Mouse (Mus musculus) embryo, embryonic 10 days (tissue): ENCODE measurements around the gene E2f1.

Source experiments
- DNase-seq: peaks from one replicate; pipeline ENCODE4 v3.0.0-alpha.2; 2015; ENCODE audit warnings: low spot score

E2f1 gene

GRCm38 (mm10) chr2:154551927-154552326 is 17.8 kb downstream of the E2f1 start:
- DNase-seq, result peak; percentile 68

GRCm38 (mm10) chr2:154551476-154551875 is 18.2 kb downstream of the E2f1 start, which contains the start of gene Actl10:
Gene Actl10, plus strand, starts transcription at chr2:154551776.
- no peak for DNase-seq

- no peak for DNase-seq
These were observed 18.8 kb downstream of the E2f1 start for GRCm38 (mm10) chr2:154550937-154551336.

- DNase-seq, result no peak
These were observed 19.9 kb downstream of the E2f1 start for GRCm38 (mm10) chr2:154549886-154550189.

- DNase-seq, result peak; percentile 86
These were observed 20.4 kb downstream of the E2f1 start for GRCm38 (mm10) chr2:154549127-154549885.

- DNase-seq, result peak; percentile 40
These were observed 21.0 kb downstream of the E2f1 start for GRCm38 (mm10) chr2:154548688-154549087.

GRCm38 (mm10) chr2:154546711-154547110 is 23.0 kb downstream of the E2f1 start, which contains the start of gene 1700003F12Rik:
Gene 1700003F12Rik, plus strand, starts transcription at chr2:154547085.
- DNase-seq, result no peak

- DNase-seq, result no peak
These were observed 25.9 kb downstream of the E2f1 start for GRCm38 (mm10) chr2:154543567-154544347.

- no peak for DNase-seq
These were observed 28.1 kb downstream of the E2f1 start for GRCm38 (mm10) chr2:154541630-154542029.

GRCm38 (mm10) chr2:154539720-154540119 is 30.0 kb downstream of the E2f1 start:
- DNase-seq, result peak; percentile 33

- DNase-seq, result no peak
These were observed 31.0 kb downstream of the E2f1 start for GRCm38 (mm10) chr2:154538710-154539109.

GRCm38 (mm10) chr2:154538310-154538709 is 31.4 kb downstream of the E2f1 start:
- DNase-seq, result no peak

- DNase-seq, result no peak
These were observed 34.9 kb downstream of the E2f1 start for GRCm38 (mm10) chr2:154534704-154535270.

- DNase-seq, result no peak
These were observed 36.8 kb downstream of the E2f1 start for GRCm38 (mm10) chr2:154532888-154533287.

GRCm38 (mm10) chr2:154526531-154526930 is 43.2 kb downstream of the E2f1 start:
- DNase-seq, result no peak

- DNase-seq, result no peak
These were observed 44.4 kb downstream of the E2f1 start for GRCm38 (mm10) chr2:154525285-154525684.

GRCm38 (mm10) chr2:154522334-154522733 is 47.4 kb downstream of the E2f1 start:
- no peak for DNase-seq

- no peak for DNase-seq
These were observed 48.2 kb downstream of the E2f1 start for GRCm38 (mm10) chr2:154521449-154521848.

GRCm38 (mm10) chr2:154517424-154517823 is 52.3 kb downstream of the E2f1 start:
- DNase-seq, result no peak

- DNase-seq, result no peak
These were observed 52.7 kb downstream of the E2f1 start for GRCm38 (mm10) chr2:154516944-154517343.

- no peak for DNase-seq
These were observed 59.6 kb downstream of the E2f1 start for GRCm38 (mm10) chr2:154510141-154510540.
